In genomic region chr13:43018863-43019262, GRCm38 (mm10) we compare ENCODE assay signal across 19 mouse cellular contexts.
A peak's percentile ranks its signal among the peaks of the same experiment; 100 is the strongest.
DNase-seq lines count a peak whose midpoint lies in the region; ATAC-seq lines count a peak whose summit lies in the region.
"Had no signal": no experiment of that assay in that cellular context is flagged by ENCODE, and none has a peak within 500 bp of the region (broad histone marks: within the 10 kb centered on the region; RNA-seq: fewer than 3 reads in every experiment).

No protein-coding gene starts in this region.

- ATAC-seq in frontal cortex, adult (ENCODE audit: low TSS enrichment): peak; percentile 53; the same call in 1 of the 2 replicates
- ATAC-seq: CD4-positive, CD25-positive, alpha-beta regulatory T cell, adult 4 months; forebrain, embryonic 13.5 days; forebrain, postnatal 0 days; hindbrain, postnatal 0 days had no signal

- DNase-seq in frontal cortex, postnatal 25 days (ENCODE audit: low spot score in 2 of 2): no peak
- DNase-seq in retina, postnatal 1 day: peak; percentile 26
- no peak for DNase-seq in retina, embryonic 14.5 days (ENCODE audit: low spot score)
- peak; percentile 10 to 34 for DNase-seq in kidney, postnatal 36 days
- no peak for DNase-seq in left cerebral cortex, postnatal 10 days (ENCODE audit: extremely low spot score in 1 of 2, low spot score in 2 of 2)
- DNase-seq in adrenal gland, postnatal 36 days: no peak
- DNase-seq: adrenal gland, postnatal 10 days; B cell, adult 2 months; cerebellum, adult 18-20 months; cerebellum, adult 9-11 months; forebrain, postnatal 0 days; gastrocnemius, postnatal 10 days; heart, adult 18-20 months; heart, postnatal 10 days; heart, postnatal 4 days had no signal

- intact Hi-C loops in left cerebral cortex, postnatal 10 days (cut with DNase I): no loop called here

Comparison
In these comparisons a context has a peak if more than half of its experiments do, and no peak if none do; other contexts are left out.
1. DNase-seq: peak in retina, postnatal 1 day (single experiment) and kidney, postnatal 36 days (2 of 2); none in frontal cortex, postnatal 25 days (0 of 2), retina, embryonic 14.5 days (single experiment), left cerebral cortex, postnatal 10 days (0 of 2) and adrenal gland, postnatal 36 days (0 of 2).